Mouse (Mus musculus) ES-Bruce4 (cell line): ENCODE measurements around the gene Glg1. TPM values are rescaled to one million over a fixed set of nuclear protein-coding genes. Genes with fewer than 3 reads are reported as not detected.
"Not testable (repeated sequence)": the region's sequence is repeated elsewhere in the genome, so short reads cannot be mapped to it uniquely, and the experiment has no call there.

Experiments used
- H3K27ac ChIP-seq: 2 replicates; pipeline ENCODE4 v1.5.1; 2012; ENCODE audit warnings: low read length, inconsistent platforms; ENCODE audit not compliant: insufficient read depth
- H3K27me3 ChIP-seq: 2 replicates; pipeline ENCODE4 v1.6.1; 2012; ENCODE audit warnings: mild to moderate bottlenecking, low read length, inconsistent platforms; ENCODE audit not compliant: control insufficient read depth, poor library complexity, insufficient read depth, severe bottlenecking
- H3K36me3 ChIP-seq: 2 replicates; pipeline ENCODE4 v1.6.1; 2012; ENCODE audit warnings: inconsistent platforms, mild to moderate bottlenecking, low read length, moderate library complexity; ENCODE audit not compliant: control insufficient read depth, poor library complexity, insufficient read depth, severe bottlenecking
- H3K4me1 ChIP-seq: one replicate; pipeline ENCODE4 v1.8.1; 2011; ENCODE audit warnings: low read length; ENCODE audit not compliant: control insufficient read depth, insufficient read depth
- H3K4me3 ChIP-seq: 2 replicates; pipeline ENCODE4 v1.5.1; 2011; ENCODE audit warnings: low read depth, mild to moderate bottlenecking, low read length
- H3K9ac ChIP-seq: 2 replicates; pipeline ENCODE4 v1.6.1; 2012; ENCODE audit warnings: low read depth, mild to moderate bottlenecking, inconsistent platforms; ENCODE audit not compliant: poor library complexity, severe bottlenecking
- H3K9me3 ChIP-seq: replicated peaks from 2 replicates; pipeline ENCODE4 v1.6.1; 2012; ENCODE audit warnings: mild to moderate bottlenecking, low read length, inconsistent platforms; ENCODE audit not compliant: control insufficient read depth, poor library complexity, insufficient read depth, severe bottlenecking
- CTCF ChIP-seq: IDR thresholded peaks from one replicate; pipeline ENCODE4 v1.8.1; 2011; ENCODE audit warnings: low read depth, low read length
- EP300 ChIP-seq: IDR thresholded peaks from 2 replicates; pipeline ENCODE4 v1.6.1; 2011; ENCODE audit warnings: low read depth, low read length; ENCODE audit not compliant: insufficient read depth
- POLR2A ChIP-seq: IDR thresholded peaks from one replicate; pipeline ENCODE4 v1.8.1; 2011; ENCODE audit warnings: low read length; ENCODE audit not compliant: insufficient read depth
- polyA plus RNA-seq: library from polyadenylated mRNA; stranded (reverse); fragments of >200 nt; gene quantifications from 2 replicates; pipeline ENCODE4 v1.2.4, GENCODE M21; 2011; ENCODE audit warnings: low read depth; ENCODE audit not compliant: missing spikeins, insufficient read depth, insufficient read length

Gene Glg1
- polyA plus RNA-seq, 1 experiment: 78.3 TPM

DNA sequence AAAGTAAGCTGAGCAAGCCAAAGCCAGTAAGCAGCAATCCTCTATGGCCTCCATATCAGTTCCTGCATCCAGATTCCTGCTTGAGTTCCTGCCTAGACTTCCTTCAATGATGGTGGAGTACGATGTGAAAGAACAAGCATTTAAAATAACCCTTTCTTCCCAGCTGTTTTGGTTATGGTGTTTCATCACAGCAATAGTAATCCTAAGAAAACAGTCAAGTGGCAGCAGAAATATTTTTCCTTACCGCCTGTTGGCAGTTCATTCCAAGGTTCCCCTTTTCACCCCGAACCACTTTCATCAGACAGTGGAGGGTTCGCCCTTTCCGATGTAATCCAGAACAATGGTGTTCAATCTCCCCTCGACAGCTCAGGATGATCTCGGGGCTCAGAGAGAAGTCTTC lies 71.5 kb downstream of the Glg1 start:
- no peaks in the 10 kb centered on the region for H3K4me1 ChIP-seq
- no peak overlapping the region for H3K9ac ChIP-seq
- TF ChIP-seq POLR2A: no peak
- TF ChIP-seq CTCF: no peak
- TF ChIP-seq EP300: no peak
- no peaks in the 10 kb centered on the region for H3K27me3 ChIP-seq
- H3K36me3 ChIP-seq: peaks cover 50% of the 10 kb centered on the region
- H3K9me3 ChIP-seq: no peaks in the 10 kb centered on the region
- H3K4me3 ChIP-seq: no peak overlapping the region
- no peak overlapping the region for H3K27ac ChIP-seq

DNA sequence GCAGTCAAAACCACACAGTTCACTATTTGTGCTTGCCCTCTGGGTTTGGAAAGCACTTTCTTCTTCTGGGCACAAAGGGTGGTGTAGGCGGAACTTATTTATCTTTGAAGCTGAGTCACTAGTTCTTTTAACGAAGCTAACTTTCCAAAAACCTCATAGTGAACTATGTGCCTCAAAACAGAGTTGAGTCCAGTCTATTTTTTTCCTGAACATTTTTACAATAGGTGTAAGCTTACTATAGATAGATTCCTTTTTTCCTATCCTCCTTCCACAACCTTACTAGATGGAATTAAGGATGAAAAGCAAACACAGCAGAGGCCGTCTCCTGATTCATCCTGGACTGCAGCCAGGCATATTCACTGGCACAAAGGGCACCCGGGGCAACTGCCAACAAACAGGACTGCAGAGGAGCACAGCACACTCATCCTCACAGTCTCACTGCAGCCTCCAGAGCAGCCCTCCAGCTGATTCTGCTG lies 73.5 kb downstream of the Glg1 start:
- TF ChIP-seq CTCF (no peak), EP300 (no peak), POLR2A (no peak)

GRCm38 (mm10) chr8:111171661-111172060 lies 87.4 kb downstream of the Glg1 start:
- H3K27me3 ChIP-seq: no peaks in the 10 kb centered on the region
- H3K9me3 ChIP-seq: no peaks in the 10 kb centered on the region
- TF ChIP-seq CTCF (no peak), EP300 (no peak), POLR2A (no peak)
- no peak overlapping the region for H3K4me3 ChIP-seq
- no peak overlapping the region for H3K9ac ChIP-seq
- H3K27ac ChIP-seq: no peak overlapping the region
- H3K4me1 ChIP-seq: no peaks in the 10 kb centered on the region
- H3K36me3 ChIP-seq: peaks cover 59% of the 10 kb centered on the region

More for the DNA sequence above, 73.5 kb downstream of the Glg1 start:
- Histone ChIP-seq H3K9ac (no peak overlapping the region), H3K4me3 (no peak overlapping the region), H3K36me3 (peaks cover 48% of the 10 kb centered on the region), H3K9me3 (no peaks in the 10 kb centered on the region), H3K27me3 (no peaks in the 10 kb centered on the region), H3K4me1 (no peaks in the 10 kb centered on the region), H3K27ac (no peak overlapping the region)

GRCm38 (mm10) chr8:111157617-111158016 lies 101.4 kb downstream of the Glg1 start:
- TF ChIP-seq CTCF (peak; percentile 85), POLR2A (no peak)
- Histone ChIP-seq H3K9ac (no peak overlapping the region), H3K4me3 (no peak overlapping the region), H3K9me3 (no peaks in the 10 kb centered on the region), H3K4me1 (no peaks in the 10 kb centered on the region), H3K27ac (no peak overlapping the region), H3K36me3 (peaks cover 40% of the 10 kb centered on the region), H3K27me3 (no peaks in the 10 kb centered on the region)

DNA sequence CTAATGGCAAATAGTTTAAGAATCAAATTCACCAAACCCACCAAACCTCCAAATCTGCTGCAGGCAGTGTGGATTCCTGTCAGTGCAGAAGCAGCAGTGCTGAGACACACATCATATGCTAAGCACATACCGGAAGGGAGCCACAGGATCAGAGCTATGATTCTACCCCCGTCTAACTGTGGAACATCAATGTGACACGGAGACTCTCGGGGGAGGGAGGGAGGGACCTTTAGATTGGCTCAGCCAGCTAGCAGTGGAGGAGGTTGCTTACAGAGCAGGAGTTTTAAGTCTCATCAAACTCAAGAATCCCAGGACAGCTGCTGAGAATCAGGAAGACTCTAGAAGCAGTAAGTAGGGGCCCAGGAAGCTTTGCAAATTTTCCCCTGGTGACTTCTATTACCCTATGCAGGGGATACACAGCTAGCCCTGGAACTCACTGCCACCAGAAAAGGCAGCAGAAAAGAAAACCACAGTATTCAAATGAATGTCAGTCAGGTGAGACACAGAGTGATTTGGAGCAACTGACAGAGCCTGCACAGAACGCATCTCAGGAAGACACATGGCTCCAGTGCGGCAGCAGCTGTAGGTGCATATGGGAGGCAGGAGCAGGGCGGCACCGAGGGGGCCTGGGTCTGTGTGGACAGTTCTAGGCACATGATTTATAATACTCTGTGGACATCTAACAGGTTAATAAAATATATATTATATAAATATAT lies 103.1 kb downstream of the Glg1 start:
- no peak overlapping the region for H3K4me3 ChIP-seq
- no peaks in the 10 kb centered on the region for H3K4me1 ChIP-seq
- TF ChIP-seq POLR2A (no peak), CTCF (no peak), EP300 (no peak)
- no peaks in the 10 kb centered on the region for H3K27me3 ChIP-seq
- no peak overlapping the region for H3K9ac ChIP-seq
- peaks cover 26% of the 10 kb centered on the region for H3K36me3 ChIP-seq
- H3K9me3 ChIP-seq: no peaks in the 10 kb centered on the region
- no peak overlapping the region for H3K27ac ChIP-seq

DNA sequence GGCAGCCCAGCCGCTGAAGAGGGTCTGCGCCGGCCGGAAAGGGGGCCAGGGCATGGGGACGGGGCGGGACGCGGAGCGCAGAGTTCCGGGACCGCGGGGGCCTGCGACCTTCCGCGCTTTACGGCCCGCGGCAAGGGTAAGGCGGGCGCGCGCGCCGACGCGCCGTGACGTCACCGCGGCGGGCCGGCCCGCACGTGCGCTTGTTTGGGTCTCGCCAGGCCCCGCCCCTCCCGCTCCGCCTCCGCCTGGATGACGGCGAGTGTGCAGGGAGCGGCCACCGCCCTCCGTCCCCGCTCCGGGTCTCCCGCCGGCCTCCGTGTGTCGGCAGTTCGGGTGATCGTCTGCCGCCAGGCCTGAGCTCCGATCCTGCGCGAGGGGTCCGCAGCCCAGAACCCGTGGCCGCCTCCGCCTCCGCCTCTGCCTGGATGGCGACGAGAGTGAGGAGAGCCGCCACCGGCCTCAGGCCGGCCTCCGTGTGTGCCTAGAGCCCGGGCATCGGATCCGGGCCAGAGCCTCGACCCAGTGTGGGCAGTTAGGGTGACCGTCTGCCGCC lies 113.5 kb downstream of the Glg1 start:
- H3K9ac ChIP-seq: peak overlapping the region; percentile 81
- not testable (repeated sequence) for H3K4me1 ChIP-seq, H3K9me3 ChIP-seq, H3K36me3 ChIP-seq, H3K27me3 ChIP-seq, H3K27ac ChIP-seq
- peak overlapping the region; percentile 96 for H3K4me3 ChIP-seq

DNA sequence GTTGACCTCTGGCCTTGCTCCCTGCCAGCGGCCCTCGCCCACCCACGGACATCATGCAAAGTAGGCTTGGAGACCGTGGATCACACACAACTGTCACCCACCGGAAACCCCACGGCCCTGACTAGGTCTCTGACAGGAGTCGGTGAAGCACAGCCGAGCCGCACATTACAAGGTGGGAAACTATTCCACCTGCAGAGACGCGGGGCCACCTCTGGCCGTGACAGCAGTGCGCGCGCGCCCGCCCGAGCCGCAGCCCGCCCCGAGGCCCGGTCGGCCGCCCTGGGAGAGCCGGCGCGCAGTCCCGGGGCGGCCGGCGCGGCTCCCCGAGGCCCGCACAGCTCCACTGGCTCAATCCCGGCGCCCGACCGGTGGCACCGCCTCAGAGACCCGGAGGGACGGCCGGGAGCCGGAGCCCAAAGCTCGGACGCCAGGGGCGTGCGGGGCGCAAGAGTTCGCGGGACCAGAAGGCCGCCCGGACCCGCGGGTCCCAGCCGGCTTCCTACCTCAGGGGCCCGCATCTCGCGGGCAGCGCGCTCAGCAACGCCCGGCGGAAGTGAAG lies 114.0 kb downstream of the Glg1 start:
- Histone ChIP-seq H3K4me3 (peak overlapping the region; percentile 96), H3K9ac (peak overlapping the region; percentile 81)
- not testable (repeated sequence) for H3K36me3 ChIP-seq, H3K4me1 ChIP-seq, H3K27me3 ChIP-seq, H3K9me3 ChIP-seq, H3K27ac ChIP-seq
